Mouse (Mus musculus) common myeloid progenitor, adult 5-6 weeks (primary cell): Measurements from ENCODE around the gene Ccdc122. TPM values are rescaled to one million over a fixed set of nuclear protein-coding genes. Genes with fewer than 3 reads are reported as not detected.
A peak's percentile ranks its signal among the peaks of the same experiment; 100 is the strongest.
"Not testable (repeated sequence)": the region's sequence is repeated elsewhere in the genome, so short reads cannot be mapped to it uniquely, and the experiment has no call there.

Experiments used
- ATAC-seq: replicated peaks from 2 replicates; pipeline ENCODE4 v1.8.0; 2016; ENCODE audit warnings: low read depth, mild to moderate bottlenecking, moderate TSS enrichment, inconsistent platforms; ENCODE audit not compliant: poor library complexity, severe bottlenecking
- total RNA-seq: library from RNA; stranded (forward); fragments of 200-1000, 187-1606 nt; gene quantifications from 2 replicates; pipeline ENCODE4 v1.2.3, GENCODE M21; 2017

Ccdc122 gene
- 19.4 and 26.2 TPM in 2 replicates for total RNA-seq

GRCm38 (mm10) chr14:77036226-77037046 is at the start of gene Ccdc122, which contains the start of gene Lacc1:
Gene Ccdc122, plus strand, starts transcription at chr14:77036772.
Gene Lacc1, minus strand, starts transcription at chr14:77036904.
- peak; percentile 73 for ATAC-seq

- ATAC-seq = not testable (repeated sequence)
Measured at GRCm38 (mm10) chr14:76990351-76990750, 46.2 kb upstream of the Ccdc122 start.

DNA sequence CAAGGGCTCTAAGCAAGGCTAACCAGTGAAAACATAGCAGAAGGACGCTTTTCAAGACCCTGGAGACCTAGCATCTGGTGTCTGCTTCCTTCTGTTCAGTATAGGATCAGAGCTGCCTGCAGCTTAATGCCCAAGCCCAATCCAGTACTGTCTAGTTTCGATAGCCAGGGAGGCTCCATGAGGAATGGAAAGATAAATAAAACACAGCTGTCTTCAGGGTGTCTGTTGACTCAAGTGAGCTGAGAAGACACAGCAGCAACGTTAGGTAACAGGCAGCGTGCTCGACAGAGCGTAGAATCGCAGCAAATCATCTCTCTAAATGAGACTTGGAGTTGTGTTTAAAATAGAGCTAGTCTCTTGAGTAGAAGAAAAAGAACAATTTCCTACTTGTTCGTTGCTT is 31.8 kb upstream of the Ccdc122 start:
- no peak for ATAC-seq

DNA sequence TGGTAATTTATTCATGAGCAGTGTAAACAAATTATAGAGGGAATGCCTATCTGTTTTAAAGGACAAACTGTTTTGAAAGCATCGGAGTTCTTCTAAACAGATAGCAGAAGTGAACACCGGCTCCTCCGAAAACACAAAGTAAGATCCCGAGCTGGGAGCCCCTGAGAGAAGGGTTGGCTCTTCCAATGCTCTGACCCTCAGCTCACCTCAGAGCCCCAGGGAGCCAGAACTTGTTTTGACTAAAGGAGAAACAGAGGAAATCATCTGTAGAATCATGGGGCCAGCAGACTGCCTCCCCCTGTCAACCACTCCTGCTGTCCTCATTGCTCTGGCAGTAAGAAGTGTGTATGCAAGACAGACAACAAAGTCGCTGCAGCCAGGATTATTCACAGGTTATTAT is 31.0 kb upstream of the Ccdc122 start:
- no peak for ATAC-seq

DNA sequence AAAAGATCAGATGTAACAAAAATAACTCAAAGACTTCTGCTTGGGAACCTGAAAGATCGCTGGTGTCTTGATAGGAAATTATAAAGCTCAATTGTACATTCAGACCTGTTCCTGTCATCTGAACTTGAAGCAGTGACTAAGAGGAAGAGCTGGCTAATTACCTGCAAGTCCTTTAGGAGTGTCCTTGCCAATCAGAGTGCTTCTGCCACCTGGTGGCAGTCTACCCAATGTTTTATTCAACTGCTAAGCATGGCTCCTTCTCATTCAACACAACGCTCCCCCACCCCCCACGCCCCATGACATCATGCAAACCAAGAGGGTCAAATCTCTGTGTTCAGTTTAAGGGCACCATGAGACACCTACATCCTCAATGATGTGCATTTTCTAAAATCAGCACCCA is 28.3 kb upstream of the Ccdc122 start:
- ATAC-seq = peak; percentile 79

DNA sequence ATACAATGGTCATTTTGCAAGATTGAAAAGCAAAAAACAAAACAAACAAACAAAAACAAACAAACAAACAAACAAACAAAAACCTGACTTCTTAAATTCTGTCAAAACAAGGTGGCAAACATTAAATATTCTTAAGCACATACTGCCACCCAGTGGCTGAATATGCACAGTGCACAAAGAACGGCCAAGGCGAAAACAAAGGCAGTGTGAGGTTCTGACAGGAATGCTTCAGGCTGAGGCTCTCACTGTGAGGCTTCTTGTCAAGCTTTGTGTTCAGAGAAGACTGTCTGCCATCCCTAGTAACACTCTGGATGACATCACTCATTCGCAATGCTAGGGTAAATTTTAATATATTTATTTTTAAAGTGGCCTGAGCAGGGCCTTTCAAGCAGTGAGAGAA is 24.8 kb upstream of the Ccdc122 start:
- peak; percentile 79; the same call in 1 of the 2 replicates for ATAC-seq

GRCm38 (mm10) chr14:77016783-77017182 is 19.8 kb upstream of the Ccdc122 start:
- ATAC-seq = not testable (repeated sequence)

GRCm38 (mm10) chr14:77017211-77017610 is 19.4 kb upstream of the Ccdc122 start:
- 0 out of 2 replicates have a peak, but pooled peaks have one; percentile 42 for ATAC-seq

- ATAC-seq = no peak
Measured at GRCm38 (mm10) chr14:77024499-77024898, 12.1 kb upstream of the Ccdc122 start.

DNA sequence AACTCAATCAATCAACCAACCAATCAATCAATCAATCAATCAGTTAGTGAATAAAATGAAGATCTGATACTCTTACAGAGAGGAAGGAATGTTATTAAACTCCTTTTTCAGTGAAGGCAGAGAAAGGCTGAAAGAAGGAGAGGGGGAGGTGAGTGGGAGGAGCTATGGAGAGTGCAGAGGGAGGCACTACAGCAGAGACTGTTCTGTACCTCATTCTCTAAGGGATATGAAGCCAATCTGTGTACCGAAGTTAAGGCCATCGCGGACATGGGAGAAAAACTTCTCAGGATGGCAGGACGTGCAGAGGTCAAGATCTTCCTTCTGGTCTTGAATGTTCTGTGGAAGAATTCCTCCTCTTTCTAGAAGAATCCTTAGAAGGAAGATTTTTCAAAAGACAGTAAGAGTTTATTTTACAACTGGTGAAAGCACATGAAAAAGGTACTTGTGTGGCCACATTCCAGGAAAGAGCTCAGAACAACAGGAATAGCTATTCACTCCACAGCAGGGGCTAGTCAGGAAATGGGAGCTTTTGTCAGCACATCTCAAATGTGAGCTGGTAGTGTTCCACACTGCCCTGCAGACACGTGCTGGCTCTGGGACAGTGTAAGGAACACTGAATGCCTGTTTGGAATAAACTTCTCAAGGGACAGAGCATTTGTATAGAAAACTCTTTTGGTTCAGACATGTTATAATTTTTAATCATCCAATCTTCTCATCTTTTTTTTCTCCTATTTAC is 7.1 kb upstream of the Ccdc122 start:
- ATAC-seq = no peak

DNA sequence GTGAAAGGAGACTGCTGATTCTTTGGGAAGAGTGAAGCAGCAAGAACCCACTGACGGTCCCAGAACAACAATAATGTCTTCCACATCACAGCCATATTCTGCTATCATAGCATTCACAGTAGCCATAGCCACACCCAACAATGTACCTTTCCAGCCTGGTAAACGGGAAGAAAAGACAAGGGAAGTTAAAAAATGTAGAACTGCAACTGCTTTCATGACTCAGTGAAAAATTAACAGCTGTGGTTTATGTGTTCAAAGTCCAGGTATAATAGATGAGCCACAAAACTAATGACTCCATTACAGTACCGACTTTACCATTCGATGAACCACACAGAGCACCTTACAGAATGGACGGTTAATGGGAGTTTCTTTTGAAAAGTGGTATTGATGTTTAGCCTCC is 5.8 kb upstream of the Ccdc122 start:
- ATAC-seq = no peak

DNA sequence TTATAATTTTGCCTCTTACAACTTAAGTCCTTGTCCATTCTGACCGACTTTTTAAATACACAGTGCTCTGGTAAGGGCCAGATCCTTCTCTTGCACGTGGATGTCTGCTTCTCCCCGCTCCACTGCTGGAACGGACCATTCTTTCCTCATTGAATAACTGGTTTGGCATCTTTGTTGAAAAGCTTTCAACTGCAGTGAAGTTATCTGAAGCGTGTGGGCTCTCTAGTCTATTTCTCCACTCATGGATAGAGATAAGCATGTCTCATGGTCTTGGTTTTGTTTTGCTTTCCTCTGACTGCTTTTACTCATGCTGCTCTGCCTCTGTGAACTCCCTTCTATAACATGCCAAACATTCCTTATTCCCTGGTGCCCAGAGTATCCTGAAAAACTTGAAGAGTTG is 4.1 kb upstream of the Ccdc122 start:
- ATAC-seq = no peak

GRCm38 (mm10) chr14:77033391-77033790 is 3.2 kb upstream of the Ccdc122 start:
- peak; percentile 30 for ATAC-seq

GRCm38 (mm10) chr14:77034175-77034915 is 2.2 kb upstream of the Ccdc122 start:
- peak; percentile 55 for ATAC-seq

GRCm38 (mm10) chr14:77034970-77035369 is 1.6 kb upstream of the Ccdc122 start:
- ATAC-seq = no peak

DNA sequence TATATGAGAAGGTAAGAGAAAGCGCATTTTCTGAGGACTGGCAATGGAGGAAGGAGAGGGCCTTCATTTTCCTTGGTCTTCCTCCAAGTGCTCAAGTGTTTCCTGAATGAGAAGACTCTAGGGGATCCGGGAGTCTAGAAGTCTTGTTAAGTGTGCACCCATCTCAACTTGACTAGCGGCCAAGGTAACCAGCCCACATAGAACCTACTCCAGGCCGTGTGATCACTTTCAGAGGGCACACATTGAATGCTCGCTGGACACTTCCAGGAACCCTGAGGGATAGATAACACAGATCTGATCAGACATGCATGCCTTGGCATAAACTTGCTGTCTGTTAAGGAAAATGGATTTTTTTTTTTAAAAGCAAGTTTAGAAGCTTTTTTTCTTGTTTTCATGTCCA is 758 bp downstream of the Ccdc122 start:
- no peak for ATAC-seq

DNA sequence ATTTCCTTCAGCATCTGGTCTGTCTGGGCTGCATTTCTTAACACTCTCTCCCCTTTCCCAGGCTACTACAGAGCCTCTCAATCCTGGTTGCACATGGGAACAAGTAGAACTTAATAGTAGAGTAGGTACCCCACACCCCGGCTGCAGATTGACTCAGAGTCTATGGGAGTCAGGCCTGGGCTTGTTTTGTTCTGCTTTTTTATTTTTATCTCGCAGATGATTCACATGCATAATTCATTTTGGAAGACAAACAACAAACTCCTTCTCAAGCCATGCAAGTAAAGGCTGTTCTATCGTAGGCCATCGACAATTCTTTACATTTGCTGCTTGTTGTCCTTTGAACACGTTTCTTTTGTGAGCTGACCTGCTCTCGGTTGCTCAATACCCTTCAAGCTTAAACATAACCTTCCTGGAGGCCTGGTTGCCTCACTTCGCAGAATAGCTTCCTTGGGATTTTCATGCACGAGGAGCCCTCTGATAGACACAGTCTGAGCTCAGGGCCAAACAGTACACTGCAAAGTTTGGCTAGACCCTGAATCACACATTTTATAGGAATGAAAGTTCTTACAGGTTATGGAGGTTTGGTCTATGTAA is 1.4 kb downstream of the Ccdc122 start:
- ATAC-seq = 0 out of 2 replicates have a peak, but pooled peaks have one; percentile 5

DNA sequence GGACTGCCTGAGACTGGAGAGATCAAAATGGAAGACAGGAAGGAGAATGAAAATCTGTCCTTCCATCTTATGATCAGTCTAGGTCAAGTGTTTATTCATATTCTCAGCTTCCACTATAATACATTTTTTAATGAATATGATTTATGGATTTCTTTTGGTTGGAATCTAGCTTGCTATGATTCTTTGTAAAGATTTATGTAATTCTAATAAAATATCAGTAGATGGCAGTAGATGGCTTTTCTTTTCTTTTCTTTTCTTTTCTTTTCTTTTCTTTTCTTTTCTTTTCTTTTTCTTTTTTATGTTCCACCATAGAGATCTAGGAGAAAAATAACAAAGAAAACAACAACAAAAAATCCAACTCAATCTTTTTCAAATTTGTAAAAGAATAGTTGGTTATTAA is 16.7 kb downstream of the Ccdc122 start:
- ATAC-seq = no peak

- ATAC-seq = no peak
Measured at GRCm38 (mm10) chr14:77069361-77069760, 32.8 kb downstream of the Ccdc122 start.

DNA sequence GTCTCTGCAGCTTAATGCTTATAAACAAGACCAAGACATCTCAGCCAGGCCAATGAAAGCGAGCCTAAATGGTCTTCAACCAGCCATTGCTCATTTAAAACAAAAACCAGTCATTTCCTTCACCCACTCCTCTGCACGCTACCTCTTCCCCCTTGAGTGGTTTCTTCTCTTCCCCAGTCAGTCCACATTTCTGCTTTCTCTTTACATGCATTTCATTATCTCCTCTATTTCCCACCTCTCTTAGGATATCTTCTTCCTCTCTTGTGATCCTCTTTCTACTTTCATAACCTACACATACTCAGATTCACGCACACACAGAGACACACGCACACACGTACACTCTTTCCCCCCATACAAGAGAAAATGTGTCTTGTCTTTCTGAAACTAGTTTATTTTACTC is 44.7 kb downstream of the Ccdc122 start:
- ATAC-seq = peak; percentile 52; the same call in 1 of the 2 replicates
